Mouse (Mus musculus) cortical plate, adult 2 months (tissue): ENCODE results near the gene Rxfp2.

ENCODE experiments used
- CTCF ChIP-seq: fragments of 200-500 bp; IDR thresholded peaks from 2 replicates; pipeline ENCODE4 v1.5.1; 2011; ENCODE audit warnings: mild to moderate bottlenecking, control low read depth, low read length; ENCODE audit not compliant: insufficient read depth; ENCODE audit errors: extremely low read depth
- POLR2A ChIP-seq: fragments of 200-500 bp; IDR thresholded peaks from 2 replicates; pipeline ENCODE4 v1.6.1; 2011; ENCODE audit warnings: mild to moderate bottlenecking, low read length, control low read depth; ENCODE audit not compliant: insufficient read depth; ENCODE audit errors: extremely low read depth

DNA sequence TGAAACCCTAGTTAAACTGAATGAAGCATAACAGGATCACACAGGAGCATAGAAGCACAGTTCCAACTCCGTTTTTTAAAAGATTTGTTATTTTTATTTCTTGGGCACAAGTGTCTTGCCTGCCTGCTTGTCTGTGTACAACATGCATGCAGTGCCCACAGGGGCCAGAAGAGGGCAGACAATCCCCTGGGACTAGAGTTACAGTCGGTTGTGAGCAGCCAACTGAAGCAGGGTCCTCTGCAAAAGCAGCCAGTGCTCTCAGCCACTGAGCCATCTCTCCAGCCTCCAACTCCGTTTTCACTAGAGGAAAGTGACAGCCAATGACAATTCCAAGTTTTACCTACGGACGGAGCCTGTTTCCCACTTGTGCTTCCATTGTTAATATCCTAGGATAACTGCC lies 33.4 kb downstream of the Rxfp2 start:
- TF ChIP-seq POLR2A, result no peak
- peak; percentile 31 for TF ChIP-seq CTCF
